Mouse (Mus musculus) limb, embryonic 13.5 days (tissue): ENCODE measurements around the gene Smad6. TPM values are rescaled to one million over a fixed set of nuclear protein-coding genes. Genes with fewer than 3 reads are reported as not detected.
A peak's percentile ranks its signal among the peaks of the same experiment; 100 is the strongest.

Source experiments
- ATAC-seq: fragments of 200-750 bp; cut with Nextera tagmentation; 2 replicates; pipeline ENCODE4 v1.8.0; 2017; ENCODE audit warnings: low read depth, moderate number of reproducible peaks, moderate TSS enrichment; ENCODE audit not compliant: low FRiP score
- H3K27ac ChIP-seq: fragments of 300-500 bp; sonication (generic); 2 replicates; pipeline ENCODE4 v1.5.1; 2015; ENCODE audit warnings: inconsistent platforms, mild to moderate bottlenecking, moderate library complexity
- H3K27me3 ChIP-seq: fragments of 300-500 bp; sonication (generic); 2 replicates; pipeline ENCODE4 v1.6.1; 2015; ENCODE audit warnings: mild to moderate bottlenecking, inconsistent platforms
- H3K36me3 ChIP-seq: fragments of 300-500 bp; sonication (generic); 2 replicates; pipeline ENCODE4 v1.6.1; 2015; ENCODE audit warnings: inconsistent platforms, mild to moderate bottlenecking, moderate library complexity
- H3K4me1 ChIP-seq: fragments of 300-500 bp; sonication (generic); 2 replicates; pipeline ENCODE4 v1.6.1; 2015; ENCODE audit warnings: inconsistent platforms
- H3K4me2 ChIP-seq: fragments of 300-500 bp; sonication (generic); replicated peaks from 2 replicates; pipeline ENCODE4 v1.6.1; 2015; ENCODE audit warnings: inconsistent platforms, mild to moderate bottlenecking, moderate library complexity
- H3K4me3 ChIP-seq: fragments of 300-500 bp; sonication (generic); 2 replicates; pipeline ENCODE4 v1.5.1; 2015; ENCODE audit warnings: moderate library complexity, mild to moderate bottlenecking, inconsistent platforms
- H3K9ac ChIP-seq: fragments of 300-500 bp; sonication (generic); 2 replicates; pipeline ENCODE4 v1.6.1; 2015; ENCODE audit warnings: mild to moderate bottlenecking, inconsistent platforms
- H3K9me3 ChIP-seq: fragments of 300-500 bp; sonication (generic); 2 replicates; pipeline ENCODE4 v1.6.1; 2016; ENCODE audit warnings: inconsistent platforms
- WGBS: fragments of 180-500 bp; shearing (Covaris S2); methylation state at CpG from one replicate; pipeline ENCODE4 v1.1.7; 2015; 5-methylcytosine and 5-hydroxymethylcytosine counted together
- polyA plus RNA-seq: library from polyadenylated mRNA; unstranded; fragments of >200 nt; fragmentation: Nextera tagmentation; extraction: Ambion mirVana; gene quantifications from 2 replicates; pipeline ENCODE4 v1.2.1, GENCODE M21; 2015

Smad6 gene
- polyA plus RNA-seq, result 10.8 and 11.0 TPM in 2 replicates

GRCm38 (mm10) chr9:64021853-64022561 lies at the start of gene Smad6:
Gene Smad6, minus strand, starts transcription at chr9:64022059.
- H3K27ac ChIP-seq, result peak within 1 kb of the TSS; percentile 99
- peak within 1 kb of the TSS; percentile 99 for H3K4me3 ChIP-seq
- peak; percentile 80 for ATAC-seq
- H3K9ac ChIP-seq, result peak within 1 kb of the TSS; percentile 100
- H3K4me2 ChIP-seq, result peak within 1 kb of the TSS; percentile 91
- no peaks in the 10 kb centered on the region for H3K9me3 ChIP-seq
- WGBS, result under 1% methylated on average over 57 of the region's 60 CpGs
- H3K36me3 ChIP-seq, result 0 out of 2 replicates have a peak, but pooled peaks cover 3% of the 10 kb centered on the region
- peaks cover 43% of the 10 kb centered on the region for H3K4me1 ChIP-seq
- H3K27me3 ChIP-seq, result no peaks in the 10 kb centered on the region

DNA sequence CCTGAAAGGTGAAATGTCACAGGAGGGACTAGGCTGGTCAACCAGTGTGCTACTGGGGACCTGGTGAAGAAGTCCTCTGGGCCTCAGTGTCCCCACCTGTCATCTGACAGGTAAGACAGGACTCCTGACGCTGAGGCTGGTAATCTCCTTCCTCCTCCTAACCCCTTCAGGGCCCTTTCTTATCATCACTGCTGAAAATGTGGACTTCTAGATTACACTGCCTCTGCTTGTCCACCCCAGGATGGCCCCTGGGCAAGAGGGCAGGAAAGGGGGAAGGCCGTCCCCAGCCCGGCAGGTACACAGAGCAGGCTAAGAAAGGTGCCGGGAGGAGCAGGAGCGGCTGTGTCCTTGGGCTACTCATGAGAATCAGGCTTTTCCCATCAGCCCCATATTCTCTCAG lies 48.8 kb upstream of the Smad6 start:
- no peak overlapping the region for H3K27ac ChIP-seq
- peaks cover 24% of the 10 kb centered on the region for H3K4me1 ChIP-seq
- H3K27me3 ChIP-seq, result no peaks in the 10 kb centered on the region
- no peaks in the 10 kb centered on the region for H3K9me3 ChIP-seq
- no peak overlapping the region for H3K4me3 ChIP-seq
- no peak overlapping the region for H3K9ac ChIP-seq
- no peaks in the 10 kb centered on the region for H3K36me3 ChIP-seq
- no peak overlapping the region for H3K4me2 ChIP-seq
- 83% methylated on average over 5 of the region's 5 CpGs for WGBS
- no peak for ATAC-seq

DNA sequence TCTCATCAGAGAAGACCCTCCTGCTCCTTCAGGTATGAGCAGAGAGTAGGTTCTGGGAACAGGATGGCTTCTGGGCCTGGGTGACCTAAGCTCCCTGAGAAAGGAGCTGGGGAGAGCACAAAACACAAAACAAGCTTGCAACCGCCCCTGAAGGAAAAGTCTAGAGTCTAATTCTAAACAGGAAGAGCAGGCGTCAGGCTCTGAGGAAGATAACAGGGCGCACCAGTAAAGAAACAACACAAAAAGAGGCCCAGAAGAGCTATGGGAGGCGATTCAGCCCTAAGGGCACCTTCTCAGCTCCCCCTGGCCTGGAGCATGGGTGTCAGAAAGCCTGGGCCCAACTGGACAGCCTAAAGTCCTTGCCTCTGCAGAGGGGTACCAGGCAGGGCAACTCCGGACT lies 47.3 kb upstream of the Smad6 start:
- Histone ChIP-seq H3K27ac (no peak overlapping the region), H3K9me3 (no peaks in the 10 kb centered on the region), H3K4me2 (no peak overlapping the region), H3K4me1 (peaks cover 15% of the 10 kb centered on the region), H3K9ac (no peak overlapping the region), H3K27me3 (no peaks in the 10 kb centered on the region), H3K36me3 (no peaks in the 10 kb centered on the region), H3K4me3 (no peak overlapping the region)
- ATAC-seq, result no peak
- 80% methylated on average over 5 of the region's 5 CpGs for WGBS

DNA sequence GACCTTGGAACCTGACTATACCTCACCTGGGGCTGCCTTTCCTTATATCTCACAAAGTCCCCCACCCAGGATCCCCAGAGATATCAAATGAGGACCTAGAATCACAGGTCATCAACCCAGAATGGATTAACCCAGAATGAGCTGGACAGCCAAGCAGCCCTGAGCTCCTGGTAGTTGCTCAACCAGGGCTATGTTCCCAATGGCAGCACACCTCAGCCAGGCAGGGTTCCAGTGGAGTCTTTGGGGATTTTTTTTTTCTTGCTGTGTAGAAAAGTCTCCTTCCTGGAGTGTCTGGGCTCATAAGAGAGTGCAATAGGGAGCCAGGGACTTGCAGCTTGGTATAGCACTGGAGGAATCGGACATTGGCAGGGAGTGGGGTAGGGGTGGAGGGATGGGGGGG lies 46.7 kb upstream of the Smad6 start:
- Histone ChIP-seq H3K4me3 (no peak overlapping the region), H3K4me1 (peaks cover 15% of the 10 kb centered on the region), H3K27me3 (no peaks in the 10 kb centered on the region), H3K9me3 (no peaks in the 10 kb centered on the region), H3K9ac (no peak overlapping the region), H3K36me3 (no peaks in the 10 kb centered on the region), H3K4me2 (no peak overlapping the region), H3K27ac (no peak overlapping the region)
- WGBS, result no CpG with 5 or more reads among the region's 1 CpGs
- ATAC-seq, result no peak

- Histone ChIP-seq H3K4me1 (peaks cover 15% of the 10 kb centered on the region), H3K36me3 (no peaks in the 10 kb centered on the region), H3K27me3 (no peaks in the 10 kb centered on the region), H3K4me3 (no peak overlapping the region), H3K4me2 (no peak overlapping the region), H3K9ac (no peak overlapping the region), H3K9me3 (no peaks in the 10 kb centered on the region), H3K27ac (no peak overlapping the region)
- 71% methylated on average over 5 of the region's 5 CpGs for WGBS
- no peak for ATAC-seq
These were observed 45.9 kb upstream of the Smad6 start for GRCm38 (mm10) chr9:64067787-64068186.

- Histone ChIP-seq H3K4me1 (peaks cover 58% of the 10 kb centered on the region), H3K9ac (peak overlapping the region; percentile 56; the same call in 1 of the 2 replicates), H3K27ac (no peak overlapping the region), H3K9me3 (no peaks in the 10 kb centered on the region), H3K4me2 (peak overlapping the region; percentile 64), H3K4me3 (peak overlapping the region; percentile 27), H3K36me3 (no peaks in the 10 kb centered on the region), H3K27me3 (no peaks in the 10 kb centered on the region)
- ATAC-seq, result no peak; the same call in 1 of the 2 replicates
- WGBS, result 3% methylated on average over 30 of the region's 30 CpGs
These were observed 38.2 kb upstream of the Smad6 start for GRCm38 (mm10) chr9:64060033-64060539.

DNA sequence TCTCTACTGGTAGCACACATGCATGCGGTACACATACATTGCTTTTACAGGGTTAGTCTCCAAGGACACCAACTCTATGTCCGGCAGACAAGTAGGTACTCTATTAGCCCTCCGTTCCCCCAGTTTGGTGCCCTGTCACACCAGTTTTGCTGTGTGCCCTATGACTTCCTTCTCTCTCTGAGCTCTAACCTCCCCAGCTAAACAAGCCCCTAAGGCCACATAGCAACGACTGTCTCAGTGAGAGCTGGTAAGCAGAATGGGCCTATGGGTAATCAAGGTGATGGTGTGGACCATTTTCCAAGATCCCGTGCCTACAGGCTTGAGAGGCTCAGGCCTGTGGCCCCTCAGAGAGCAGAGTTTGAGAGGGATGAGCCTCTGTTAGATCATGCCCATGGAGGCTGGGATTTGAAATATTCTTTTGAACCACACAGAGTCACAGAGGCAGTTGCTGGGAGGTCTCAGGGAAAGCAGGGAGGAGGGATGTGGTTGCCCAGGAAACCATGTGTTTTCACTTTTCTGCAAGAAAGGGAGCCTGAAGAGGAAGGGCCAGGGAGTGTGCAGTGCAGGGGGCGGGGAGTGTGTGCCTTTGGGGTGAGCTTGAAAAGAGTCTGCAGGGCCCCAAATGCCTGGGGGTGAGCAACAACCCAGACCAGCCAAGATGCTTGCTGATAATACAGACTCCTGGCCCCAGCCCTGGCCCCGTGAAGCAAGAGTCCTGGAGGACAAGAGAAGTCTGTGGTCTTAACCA lies 36.2 kb upstream of the Smad6 start:
- H3K4me1 ChIP-seq, result peaks cover 58% of the 10 kb centered on the region
- peak overlapping the region; percentile 38 for H3K4me2 ChIP-seq
- peak; percentile 87 for ATAC-seq
- H3K9me3 ChIP-seq, result no peaks in the 10 kb centered on the region
- no peaks in the 10 kb centered on the region for H3K36me3 ChIP-seq
- no peaks in the 10 kb centered on the region for H3K27me3 ChIP-seq
- peak overlapping the region; percentile 87 for H3K27ac ChIP-seq
- H3K4me3 ChIP-seq, result no peak overlapping the region
- WGBS, result 40% methylated on average over 7 of the region's 7 CpGs
- 0 out of 2 replicates have a peak overlapping the region, but pooled peaks have one; percentile 19 for H3K9ac ChIP-seq

GRCm38 (mm10) chr9:64055162-64055561 lies 33.3 kb upstream of the Smad6 start:
- no peaks in the 10 kb centered on the region for H3K36me3 ChIP-seq
- ATAC-seq, result no peak
- H3K4me3 ChIP-seq, result no peak overlapping the region
- H3K9ac ChIP-seq, result no peak overlapping the region
- H3K4me2 ChIP-seq, result no peak overlapping the region
- H3K9me3 ChIP-seq, result no peaks in the 10 kb centered on the region
- no peaks in the 10 kb centered on the region for H3K27me3 ChIP-seq
- no peak overlapping the region for H3K27ac ChIP-seq
- H3K4me1 ChIP-seq, result peaks cover 52% of the 10 kb centered on the region
- 58% methylated on average over 9 of the region's 9 CpGs for WGBS

GRCm38 (mm10) chr9:64053786-64054185 lies 31.9 kb upstream of the Smad6 start:
- H3K9me3 ChIP-seq, result no peaks in the 10 kb centered on the region
- H3K27ac ChIP-seq, result no peak overlapping the region
- H3K4me1 ChIP-seq, result peaks cover 47% of the 10 kb centered on the region
- WGBS, result 44% methylated on average over 4 of the region's 4 CpGs
- no peak overlapping the region for H3K4me2 ChIP-seq
- no peaks in the 10 kb centered on the region for H3K36me3 ChIP-seq
- H3K9ac ChIP-seq, result no peak overlapping the region
- H3K27me3 ChIP-seq, result no peaks in the 10 kb centered on the region
- no peak for ATAC-seq
- H3K4me3 ChIP-seq, result no peak overlapping the region

DNA sequence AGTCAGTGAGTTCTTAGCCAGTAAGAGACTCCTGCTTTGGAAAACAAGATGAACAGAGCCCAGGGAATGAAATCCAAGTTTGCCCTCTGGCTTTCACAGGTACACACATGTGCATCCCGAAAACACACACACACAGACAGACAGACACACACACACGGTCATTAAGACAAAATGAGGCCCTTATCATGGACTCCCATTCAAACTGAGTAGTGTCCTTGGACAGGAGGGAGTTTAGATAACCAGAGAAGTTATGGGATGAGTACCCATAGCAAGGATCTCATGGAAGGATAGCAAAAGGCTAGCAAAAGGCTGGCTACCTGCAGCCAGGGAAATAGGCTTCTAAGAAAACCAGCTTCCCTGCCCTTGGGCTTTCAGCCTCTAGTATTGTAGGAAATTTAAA lies 29.4 kb upstream of the Smad6 start:
- 84% methylated on average over 2 of the region's 2 CpGs for WGBS
- Histone ChIP-seq H3K27ac (no peak overlapping the region), H3K9ac (no peak overlapping the region), H3K4me1 (peaks cover 26% of the 10 kb centered on the region), H3K9me3 (no peaks in the 10 kb centered on the region), H3K4me3 (no peak overlapping the region), H3K4me2 (no peak overlapping the region), H3K27me3 (no peaks in the 10 kb centered on the region), H3K36me3 (no peaks in the 10 kb centered on the region)
- ATAC-seq, result no peak

- peak overlapping the region; percentile 28; the same call in 1 of the 2 replicates for H3K27ac ChIP-seq
- ATAC-seq, result no peak
- peaks cover 21% of the 10 kb centered on the region for H3K4me1 ChIP-seq
- H3K36me3 ChIP-seq, result no peaks in the 10 kb centered on the region
- H3K27me3 ChIP-seq, result no peaks in the 10 kb centered on the region
- H3K4me2 ChIP-seq, result peak overlapping the region; percentile 83
- H3K9ac ChIP-seq, result peak overlapping the region; percentile 68
- no peaks in the 10 kb centered on the region for H3K9me3 ChIP-seq
- 36% methylated on average over 8 of the region's 8 CpGs for WGBS
- peak overlapping the region; percentile 46 for H3K4me3 ChIP-seq
These were observed 28.7 kb upstream of the Smad6 start for GRCm38 (mm10) chr9:64050513-64051065.
